Mouse (Mus musculus): ENCODE measurements around the gene Pitpnm2. TPM values are rescaled to one million over a fixed set of nuclear protein-coding genes. Genes with fewer than 3 reads are reported as not detected.

The Pitpnm2 gene
- total and polyA plus RNA-seq, 3 experiments = 37.7 to 40.1 (median 40.1) TPM

GRCm38 (mm10) chr5:124240841-124241685, 8.5 kb downstream of the Pitpnm2 start:
- H3K4me1 ChIP-seq (ENCODE audit: control insufficient read depth, insufficient read depth, low read length) = peaks cover 33% of the 10 kb centered on the region
- 36% methylated on average over 22 of the region's 22 CpGs for WGBS
- peak overlapping the region; percentile 36; the same call in 1 of the 2 replicates for H3K9ac ChIP-seq (ENCODE audit: low read depth, low read length)
- H3K27ac ChIP-seq = peak overlapping the region; percentile 49
- TF ChIP-seq CTCF (IDR thresholded peaks at IDR 0.05) (no peak), POLR2A (IDR thresholded peaks at IDR 0.05; ENCODE audit: insufficient read depth, low read depth, low read length) (no peak), EP300 (IDR thresholded peaks at IDR 0.05; ENCODE audit: insufficient read depth, low read depth, low read length) (no peak)
- peaks cover 4% of the 10 kb centered on the region for H3K36me3 ChIP-seq (ENCODE audit: control insufficient read depth, insufficient read depth, low read length)
- peaks cover 6% of the 10 kb centered on the region; the same call in 1 of the 2 replicates for H3K79me2 ChIP-seq (replicated peaks; ENCODE audit: control insufficient read depth, insufficient read depth, low read length)
- DNase-seq = peak in 1 of 2 experiments; percentile 47
- intact Hi-C loops (cut with DNase I) = loop anchor here (2.0 kb wide), 1 partner anchor 18 kb away; no protein-coding TSS in a partner anchor
- H3K27me3 ChIP-seq (ENCODE audit: control insufficient read depth, insufficient read depth, low read length) = no peaks in the 10 kb centered on the region
- no peak overlapping the region for H3K4me3 ChIP-seq

GRCm38 (mm10) chr5:124236180-124236579, 13.4 kb downstream of the Pitpnm2 start:
- 38% methylated on average over 4 of the region's 4 CpGs for WGBS
- Histone ChIP-seq H3K27me3 (ENCODE audit: control insufficient read depth, insufficient read depth, low read length) (no peaks in the 10 kb centered on the region), H3K4me3 (no peak overlapping the region), H3K79me2 (replicated peaks; ENCODE audit: control insufficient read depth, insufficient read depth, low read length) (peaks cover 6% of the 10 kb centered on the region), H3K36me3 (ENCODE audit: control insufficient read depth, insufficient read depth, low read length) (peaks cover 4% of the 10 kb centered on the region), H3K27ac (peak overlapping the region; percentile 38; the same call in 1 of the 2 replicates), H3K4me1 (ENCODE audit: control insufficient read depth, insufficient read depth, low read length) (peaks cover 42% of the 10 kb centered on the region), H3K9ac (ENCODE audit: low read depth, low read length) (no peak overlapping the region)
- DNase-seq = no peak
- intact Hi-C loops (cut with DNase I) = no loop called here
- no peak for TF ChIP-seq CTCF (IDR thresholded peaks at IDR 0.05)
- TF ChIP-seq POLR2A (IDR thresholded peaks at IDR 0.05; ENCODE audit: insufficient read depth, low read depth, low read length) = no peak
- TF ChIP-seq EP300 (IDR thresholded peaks at IDR 0.05; ENCODE audit: insufficient read depth, low read depth, low read length) = 0 out of 2 replicates have a peak, but pooled peaks have one; percentile 17

- WGBS = 84% methylated on average over 6 of the region's 6 CpGs
- H3K79me2 ChIP-seq (replicated peaks; ENCODE audit: control insufficient read depth, insufficient read depth, low read length) = peaks cover 6% of the 10 kb centered on the region
- H3K4me1 ChIP-seq (ENCODE audit: control insufficient read depth, insufficient read depth, low read length) = peaks cover 33% of the 10 kb centered on the region
- intact Hi-C loops (cut with DNase I) = no loop called here
- DNase-seq = no peak
- peak overlapping the region; percentile 18 for H3K9ac ChIP-seq (ENCODE audit: low read depth, low read length)
- peak overlapping the region; percentile 65 for H3K27ac ChIP-seq
- H3K4me3 ChIP-seq = no peak overlapping the region
- peaks cover 4% of the 10 kb centered on the region for H3K36me3 ChIP-seq (ENCODE audit: control insufficient read depth, insufficient read depth, low read length)
- TF ChIP-seq CTCF (IDR thresholded peaks at IDR 0.05) (no peak), EP300 (IDR thresholded peaks at IDR 0.05; ENCODE audit: insufficient read depth, low read depth, low read length) (no peak), POLR2A (IDR thresholded peaks at IDR 0.05; ENCODE audit: insufficient read depth, low read depth, low read length) (no peak)
- no peaks in the 10 kb centered on the region for H3K27me3 ChIP-seq (ENCODE audit: control insufficient read depth, insufficient read depth, low read length)
These were observed 14.8 kb downstream of the Pitpnm2 start for GRCm38 (mm10) chr5:124234778-124235177.

- Histone ChIP-seq H3K79me2 (replicated peaks; ENCODE audit: control insufficient read depth, insufficient read depth, low read length) (peaks cover 6% of the 10 kb centered on the region), H3K9ac (ENCODE audit: low read depth, low read length) (peak overlapping the region; percentile 18), H3K4me3 (no peak overlapping the region), H3K27me3 (ENCODE audit: control insufficient read depth, insufficient read depth, low read length) (no peaks in the 10 kb centered on the region), H3K36me3 (ENCODE audit: control insufficient read depth, insufficient read depth, low read length) (peaks cover 4% of the 10 kb centered on the region), H3K4me1 (ENCODE audit: control insufficient read depth, insufficient read depth, low read length) (peaks cover 33% of the 10 kb centered on the region), H3K27ac (peak overlapping the region; percentile 65)
- 42% methylated on average over 12 of the region's 12 CpGs for WGBS
- TF ChIP-seq POLR2A (IDR thresholded peaks at IDR 0.05; ENCODE audit: insufficient read depth, low read depth, low read length) (0 out of 2 replicates have a peak, but pooled peaks have one; percentile 31), EP300 (IDR thresholded peaks at IDR 0.05; ENCODE audit: insufficient read depth, low read depth, low read length) (no peak)
- DNase-seq = peak; percentile 39 to 59
- intact Hi-C loops (cut with DNase I) = no loop called here
These were observed 15.5 kb downstream of the Pitpnm2 start for GRCm38 (mm10) chr5:124233874-124234661.

GRCm38 (mm10) chr5:124233144-124233465, 16.5 kb downstream of the Pitpnm2 start:
- peaks cover 5% of the 10 kb centered on the region for H3K79me2 ChIP-seq (replicated peaks; ENCODE audit: control insufficient read depth, insufficient read depth, low read length)
- H3K27ac ChIP-seq = no peak overlapping the region
- WGBS = 51% methylated on average over 8 of the region's 8 CpGs
- H3K9ac ChIP-seq (ENCODE audit: low read depth, low read length) = no peak overlapping the region
- peaks cover 4% of the 10 kb centered on the region for H3K36me3 ChIP-seq (ENCODE audit: control insufficient read depth, insufficient read depth, low read length)
- TF ChIP-seq EP300 (IDR thresholded peaks at IDR 0.05; ENCODE audit: insufficient read depth, low read depth, low read length) (no peak), POLR2A (IDR thresholded peaks at IDR 0.05; ENCODE audit: insufficient read depth, low read depth, low read length) (no peak), CTCF (IDR thresholded peaks at IDR 0.05) (no peak)
- intact Hi-C loops (cut with DNase I) = no loop called here
- no peak for DNase-seq
- no peak overlapping the region for H3K4me3 ChIP-seq
- no peaks in the 10 kb centered on the region for H3K27me3 ChIP-seq (ENCODE audit: control insufficient read depth, insufficient read depth, low read length)
- peaks cover 32% of the 10 kb centered on the region for H3K4me1 ChIP-seq (ENCODE audit: control insufficient read depth, insufficient read depth, low read length)
